Mouse (Mus musculus): ENCODE results near the gene Olfr1234. TPM values are rescaled to one million over a fixed set of nuclear protein-coding genes. Genes with fewer than 3 reads are reported as not detected.

The Olfr1234 gene
- polyA plus RNA-seq (2015; fragmentation: Nextera tagmentation; extraction: Ambion mirVana), result not detected in 2 replicates

GRCm38 (mm10) chr2:89364765-89365164, at the start of gene Olfr1234:
TSS of gene Olfr1234 (minus strand) at chr2:89364865.

GRCm38 (mm10) chr2:89409576-89409975, 44.9 kb upstream of the Olfr1234 start, which contains the start of gene Olfr1238:
TSS of gene Olfr1238 (minus strand) at chr2:89409676.

GRCm38 (mm10) chr2:89342298-89342697, 22.4 kb downstream of the Olfr1234 start, which contains the start of gene Olfr1233:
TSS of gene Olfr1233 (minus strand) at chr2:89342398.

GRCm38 (mm10) chr2:89329575-89329974, 35.1 kb downstream of the Olfr1234 start, which contains the start of gene Olfr1232:
TSS of gene Olfr1232 (minus strand) at chr2:89329675.

Other genes with a start within 250 kb of the Olfr1234 start
- gene Olfr1221, start 247.6 kb downstream of the Olfr1234 start, polyA plus RNA-seq (2015; fragmentation: Nextera tagmentation; extraction: Ambion mirVana), result not detected in 2 replicates
- gene Olfr1222, start 231.8 kb downstream of the Olfr1234 start, polyA plus RNA-seq (2015; fragmentation: Nextera tagmentation; extraction: Ambion mirVana), result not detected in 2 replicates
- not detected in 2 replicates for gene Olfr1223, start 213.3 kb downstream of the Olfr1234 start, polyA plus RNA-seq (2015; fragmentation: Nextera tagmentation; extraction: Ambion mirVana)
- gene Olfr1224-ps1, start 200.8 kb downstream of the Olfr1234 start, polyA plus RNA-seq (2015; fragmentation: Nextera tagmentation; extraction: Ambion mirVana), result not detected in 2 replicates
- not detected in 2 replicates for gene Olfr1225, start 190.2 kb downstream of the Olfr1234 start, polyA plus RNA-seq (2015; fragmentation: Nextera tagmentation; extraction: Ambion mirVana)
- gene Olfr1226, start 164.8 kb downstream of the Olfr1234 start, polyA plus RNA-seq (2015; fragmentation: Nextera tagmentation; extraction: Ambion mirVana), result not detected in 2 replicates
- not detected in 2 replicates for gene Olfr1228, start 110.8 kb downstream of the Olfr1234 start, polyA plus RNA-seq (2015; fragmentation: Nextera tagmentation; extraction: Ambion mirVana)
- gene Olfr1229, start 76.9 kb downstream of the Olfr1234 start, polyA plus RNA-seq (2015; fragmentation: Nextera tagmentation; extraction: Ambion mirVana), result not detected in 2 replicates
- not detected in 2 replicates for gene Olfr1230, start 67.6 kb downstream of the Olfr1234 start, polyA plus RNA-seq (2015; fragmentation: Nextera tagmentation; extraction: Ambion mirVana)
- gene Olfr1231, start 57.8 kb downstream of the Olfr1234 start, polyA plus RNA-seq (2015; fragmentation: Nextera tagmentation; extraction: Ambion mirVana), result not detected in 2 replicates
- not detected in 2 replicates for gene Olfr1232, start 35.2 kb downstream of the Olfr1234 start, polyA plus RNA-seq (2015; fragmentation: Nextera tagmentation; extraction: Ambion mirVana)
- gene Olfr1233, start 22.5 kb downstream of the Olfr1234 start, polyA plus RNA-seq (2015; fragmentation: Nextera tagmentation; extraction: Ambion mirVana), result not detected in 2 replicates
- gene Olfr1238, start 44.8 kb upstream of the Olfr1234 start, polyA plus RNA-seq (2015; fragmentation: Nextera tagmentation; extraction: Ambion mirVana), result not detected in 2 replicates
- gene Olfr1239, start 55.5 kb upstream of the Olfr1234 start, polyA plus RNA-seq (2015; fragmentation: Nextera tagmentation; extraction: Ambion mirVana), result not detected in 2 replicates
- gene Olfr1240, start 78.1 kb upstream of the Olfr1234 start, polyA plus RNA-seq (2015; fragmentation: Nextera tagmentation; extraction: Ambion mirVana), result not detected in 2 replicates
- gene Olfr1241, start 122.3 kb upstream of the Olfr1234 start, polyA plus RNA-seq (2015; fragmentation: Nextera tagmentation; extraction: Ambion mirVana), result not detected in 2 replicates
- not detected in 2 replicates for gene Olfr1242, start 133.5 kb upstream of the Olfr1234 start, polyA plus RNA-seq (2015; fragmentation: Nextera tagmentation; extraction: Ambion mirVana)
- not detected in 2 replicates for gene Olfr1243, start 166.6 kb upstream of the Olfr1234 start, polyA plus RNA-seq (2015; fragmentation: Nextera tagmentation; extraction: Ambion mirVana)
- not detected in 2 replicates for gene Olfr1245, start 213.6 kb upstream of the Olfr1234 start, polyA plus RNA-seq (2015; fragmentation: Nextera tagmentation; extraction: Ambion mirVana)
- not detected in 2 replicates for gene Olfr1246, start 228.3 kb upstream of the Olfr1234 start, polyA plus RNA-seq (2015; fragmentation: Nextera tagmentation; extraction: Ambion mirVana)
- gene Olfr1247, start 249.3 kb upstream of the Olfr1234 start, polyA plus RNA-seq (2015; fragmentation: Nextera tagmentation; extraction: Ambion mirVana), result not detected in 2 replicates

All from skeletal muscle tissue, postnatal 0 days (tissue).